Mouse (Mus musculus) E14TG2a.4 (cell line): ENCODE measurements around the gene Cux1.
A peak's percentile ranks its signal among the peaks of the same experiment; 100 is the strongest.

Source experiments
- H3K27me3 ChIP-seq: 2 replicates; pipeline ENCODE4 v1.6.1; 2014; ENCODE audit warnings: low read length, control low read depth; ENCODE audit not compliant: insufficient read depth
- H3K36me3 ChIP-seq: 2 replicates; pipeline ENCODE4 v1.6.1; 2014; ENCODE audit warnings: low read length, control low read depth; ENCODE audit not compliant: insufficient read depth
- H3K4me1 ChIP-seq: replicated peaks from 2 replicates; pipeline ENCODE4 v1.6.1; 2014; ENCODE audit warnings: low read depth, low read length, control low read depth
- H3K4me3 ChIP-seq: replicated peaks from 2 replicates; pipeline ENCODE4 v1.5.1; 2014; ENCODE audit warnings: mild to moderate bottlenecking, low read length
- H3K9me3 ChIP-seq: 2 replicates; pipeline ENCODE4 v1.6.1; 2014; ENCODE audit warnings: low read length, control low read depth
- CTCF ChIP-seq: conservative IDR thresholded peaks from 2 replicates; pipeline ENCODE4 v1.5.1; 2014; ENCODE audit warnings: low read length
- NANOG ChIP-seq: IDR thresholded peaks from 2 replicates; pipeline ENCODE4 v1.6.1; 2014; ENCODE audit warnings: borderline replicate concordance, low read length, mixed read lengths
- POU5F1 ChIP-seq: IDR thresholded peaks from 2 replicates; pipeline ENCODE4 v1.6.1; 2014; ENCODE audit warnings: low read length, borderline replicate concordance

Cux1 gene

GRCm38 (mm10) chr5:136248441-136248840, 318.8 kb downstream of the Cux1 start:
- H3K9me3 ChIP-seq, result no peaks in the 10 kb centered on the region
- H3K4me3 ChIP-seq, result no peak overlapping the region
- TF ChIP-seq CTCF, result no peak
- TF ChIP-seq NANOG, result no peak
- TF ChIP-seq POU5F1, result no peak
- H3K27me3 ChIP-seq, result peaks cover 30% of the 10 kb centered on the region
- H3K4me1 ChIP-seq, result peaks cover 50% of the 10 kb centered on the region
- H3K36me3 ChIP-seq, result no peaks in the 10 kb centered on the region

GRCm38 (mm10) chr5:136246452-136246838, 320.8 kb downstream of the Cux1 start, which contains the start of gene Sh2b2:
Gene Sh2b2 (minus strand): TSS chr5:136246556.
- H3K4me1 ChIP-seq, result peaks cover 46% of the 10 kb centered on the region
- H3K36me3 ChIP-seq, result no peaks in the 10 kb centered on the region
- no peak for TF ChIP-seq NANOG
- no peak for TF ChIP-seq CTCF
- TF ChIP-seq POU5F1, result no peak
- peaks cover 50% of the 10 kb centered on the region for H3K27me3 ChIP-seq
- H3K4me3 ChIP-seq, result peak within 1 kb of the TSS; percentile 92
- H3K9me3 ChIP-seq, result no peaks in the 10 kb centered on the region

DNA sequence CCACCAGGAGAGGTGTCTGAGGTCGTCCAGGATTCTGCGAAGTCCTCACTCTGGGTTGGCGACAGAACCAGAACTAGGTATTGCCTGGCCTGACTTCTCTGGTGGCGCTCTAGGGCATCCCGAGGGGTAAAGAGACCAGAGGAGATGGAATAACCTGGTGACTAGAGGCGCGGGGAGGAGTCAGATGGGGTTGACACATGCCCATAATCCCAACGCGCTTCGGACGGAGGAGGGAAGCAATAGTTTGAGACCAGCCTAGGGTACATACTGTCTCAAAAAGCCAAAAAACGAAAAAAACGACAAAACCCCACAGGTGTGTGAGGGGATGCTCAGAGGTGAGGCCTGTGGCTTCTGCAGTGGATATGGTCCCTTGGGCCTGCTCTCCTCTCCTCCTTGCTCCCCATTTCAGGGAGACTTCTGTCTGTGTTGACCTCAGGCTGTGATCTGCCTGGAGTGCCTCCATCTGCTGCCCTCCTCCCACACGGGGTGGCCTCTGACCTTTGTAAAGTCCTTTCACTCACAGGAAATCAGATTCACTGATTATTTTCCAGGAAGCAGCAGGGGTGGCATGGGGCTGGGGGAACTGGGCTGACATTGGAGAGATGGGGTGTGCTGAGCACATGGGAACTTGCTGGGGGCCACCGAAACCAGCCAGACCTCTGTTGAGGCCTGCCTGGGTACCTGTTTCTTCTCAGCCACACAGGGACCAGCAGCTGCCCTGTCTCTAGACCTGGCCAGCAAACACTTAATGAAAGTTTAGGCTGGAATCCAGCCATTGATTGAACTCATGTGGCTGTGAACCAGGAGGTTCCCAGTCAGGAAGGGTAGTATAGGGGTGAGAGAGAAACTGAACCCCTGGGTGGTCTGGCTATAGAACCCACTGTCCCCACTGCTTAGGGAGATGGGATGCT, 321.5 kb downstream of the Cux1 start:
- H3K9me3 ChIP-seq, result no peaks in the 10 kb centered on the region
- H3K4me1 ChIP-seq, result peaks cover 50% of the 10 kb centered on the region
- TF ChIP-seq POU5F1 (no peak), NANOG (no peak), CTCF (no peak)
- H3K27me3 ChIP-seq, result peaks cover 57% of the 10 kb centered on the region
- H3K36me3 ChIP-seq, result no peaks in the 10 kb centered on the region
- peak overlapping the region; percentile 92 for H3K4me3 ChIP-seq

DNA sequence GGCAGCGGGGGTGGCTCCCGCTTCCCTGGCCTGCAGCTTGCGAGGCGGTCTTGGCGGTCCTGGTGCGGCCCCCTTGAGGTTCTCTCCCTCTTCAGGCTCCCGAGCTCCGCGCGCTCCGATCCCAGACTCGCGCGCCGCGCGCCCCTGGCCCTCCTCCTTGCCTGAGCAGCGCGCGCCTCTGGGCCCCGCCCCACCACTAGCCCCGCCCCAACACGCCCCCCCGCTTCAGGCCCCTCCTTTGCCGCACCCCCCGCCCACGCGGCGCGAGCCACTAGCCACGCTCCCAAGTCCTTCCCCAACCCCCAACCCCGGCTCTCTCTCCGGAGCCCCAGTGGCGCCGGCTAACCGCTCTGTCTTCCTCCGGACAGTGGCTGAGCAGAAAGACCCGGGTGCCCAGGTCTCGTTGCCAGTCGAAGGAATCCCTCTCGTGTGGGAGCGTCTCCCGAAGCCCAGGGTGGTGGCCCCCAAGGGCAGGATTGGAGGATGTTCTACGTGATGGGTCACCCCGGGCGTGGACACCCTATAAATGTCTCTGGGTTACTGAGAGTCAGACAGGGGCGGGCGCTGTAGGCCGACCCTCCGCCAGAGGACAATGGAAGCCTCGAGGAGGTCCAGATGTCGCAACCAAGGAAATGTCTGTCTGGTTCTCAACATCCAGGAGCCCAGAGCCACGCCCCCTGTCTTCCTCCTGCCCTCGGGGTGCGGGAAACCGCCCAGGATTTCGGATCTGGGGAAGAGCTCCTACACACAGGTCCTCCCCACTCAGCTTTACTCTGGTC, 322.3 kb downstream of the Cux1 start:
- H3K4me1 ChIP-seq, result peaks cover 56% of the 10 kb centered on the region
- H3K4me3 ChIP-seq, result peak overlapping the region; percentile 92
- H3K9me3 ChIP-seq, result no peaks in the 10 kb centered on the region
- TF ChIP-seq NANOG (no peak), POU5F1 (no peak), CTCF (no peak)
- H3K36me3 ChIP-seq, result no peaks in the 10 kb centered on the region
- H3K27me3 ChIP-seq, result peaks cover 55% of the 10 kb centered on the region

- no peaks in the 10 kb centered on the region for H3K9me3 ChIP-seq
- no peaks in the 10 kb centered on the region for H3K36me3 ChIP-seq
- TF ChIP-seq CTCF, result no peak
- no peak for TF ChIP-seq NANOG
- TF ChIP-seq POU5F1, result no peak
- peaks cover 55% of the 10 kb centered on the region for H3K27me3 ChIP-seq
- peak overlapping the region; percentile 92 for H3K4me3 ChIP-seq
- H3K4me1 ChIP-seq, result peaks cover 55% of the 10 kb centered on the region
These were observed 323.2 kb downstream of the Cux1 start for GRCm38 (mm10) chr5:136243851-136244761.

DNA sequence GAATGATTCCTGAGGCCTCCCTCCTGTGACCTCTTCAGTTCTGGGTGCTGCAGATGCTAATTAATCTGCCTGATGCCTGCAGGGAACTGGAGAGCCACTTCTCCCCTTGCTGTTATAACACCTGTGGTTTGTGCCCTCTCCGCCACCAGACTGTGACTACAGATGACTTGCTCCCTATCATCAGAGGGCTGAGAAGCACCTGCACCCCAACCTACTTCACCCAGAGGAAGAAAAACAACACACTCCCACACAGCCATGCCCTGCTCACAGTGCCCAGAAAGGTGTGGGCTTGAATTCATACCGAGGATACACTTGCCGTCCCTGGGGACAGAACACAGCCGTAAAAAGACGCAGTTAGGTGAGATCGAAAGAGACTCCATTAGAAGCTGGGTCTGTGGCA, 326.1 kb downstream of the Cux1 start:
- Histone ChIP-seq H3K27me3 (peaks cover 76% of the 10 kb centered on the region), H3K9me3 (no peaks in the 10 kb centered on the region), H3K4me3 (no peak overlapping the region), H3K4me1 (peaks cover 62% of the 10 kb centered on the region), H3K36me3 (no peaks in the 10 kb centered on the region)
- no peak for TF ChIP-seq POU5F1
- TF ChIP-seq NANOG, result no peak
- no peak for TF ChIP-seq CTCF

DNA sequence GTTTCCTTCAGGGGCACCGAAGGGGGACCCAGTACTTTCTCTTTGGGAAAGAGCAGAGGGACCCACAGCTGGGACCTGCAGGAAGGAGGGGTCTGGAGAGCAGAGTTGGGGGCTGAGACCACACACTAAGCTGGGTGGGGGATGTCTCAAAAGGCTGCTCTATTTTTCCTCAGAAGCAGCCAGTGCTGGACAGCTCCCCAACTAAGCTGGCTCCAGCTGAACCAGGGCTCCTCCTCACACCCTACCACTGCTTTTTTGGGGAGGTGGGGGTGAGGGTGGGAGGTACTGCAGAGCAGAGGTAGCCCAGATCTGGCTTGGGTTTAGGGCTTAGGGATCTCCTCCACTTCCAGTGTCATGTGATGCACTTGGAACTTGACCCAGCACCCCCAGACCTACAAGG, 326.9 kb downstream of the Cux1 start:
- peaks cover 75% of the 10 kb centered on the region for H3K27me3 ChIP-seq
- peaks cover 56% of the 10 kb centered on the region for H3K4me1 ChIP-seq
- no peaks in the 10 kb centered on the region for H3K36me3 ChIP-seq
- H3K9me3 ChIP-seq, result no peaks in the 10 kb centered on the region
- H3K4me3 ChIP-seq, result no peak overlapping the region
- no peak for TF ChIP-seq POU5F1

DNA sequence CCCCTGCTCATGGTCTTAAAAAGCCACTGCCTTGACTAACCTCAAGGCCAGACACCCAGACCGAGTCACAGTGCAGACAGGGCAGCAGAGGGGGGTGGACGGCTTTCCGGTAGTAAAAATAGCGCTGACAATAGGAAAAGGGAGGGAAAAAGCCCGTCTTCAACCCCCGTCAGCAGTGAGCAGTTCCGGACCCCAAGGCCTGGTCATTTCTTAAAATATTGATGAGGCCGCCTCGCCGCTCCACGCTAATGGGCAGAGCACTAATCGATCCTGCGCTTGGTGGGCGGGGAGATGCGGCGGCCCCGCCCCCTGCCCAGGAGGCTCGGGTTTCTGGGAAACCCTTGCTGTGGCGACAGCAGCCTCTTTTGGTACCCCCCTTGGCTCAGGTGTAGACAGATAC, 329.7 kb downstream of the Cux1 start:
- Histone ChIP-seq H3K4me1 (peaks cover 41% of the 10 kb centered on the region), H3K4me3 (peak overlapping the region; percentile 11; the same call in 1 of the 2 replicates), H3K27me3 (peaks cover 77% of the 10 kb centered on the region), H3K9me3 (no peaks in the 10 kb centered on the region), H3K36me3 (no peaks in the 10 kb centered on the region)
- TF ChIP-seq POU5F1, result no peak
- TF ChIP-seq NANOG, result no peak
- TF ChIP-seq CTCF, result no peak
